In the genomic region with DNA sequence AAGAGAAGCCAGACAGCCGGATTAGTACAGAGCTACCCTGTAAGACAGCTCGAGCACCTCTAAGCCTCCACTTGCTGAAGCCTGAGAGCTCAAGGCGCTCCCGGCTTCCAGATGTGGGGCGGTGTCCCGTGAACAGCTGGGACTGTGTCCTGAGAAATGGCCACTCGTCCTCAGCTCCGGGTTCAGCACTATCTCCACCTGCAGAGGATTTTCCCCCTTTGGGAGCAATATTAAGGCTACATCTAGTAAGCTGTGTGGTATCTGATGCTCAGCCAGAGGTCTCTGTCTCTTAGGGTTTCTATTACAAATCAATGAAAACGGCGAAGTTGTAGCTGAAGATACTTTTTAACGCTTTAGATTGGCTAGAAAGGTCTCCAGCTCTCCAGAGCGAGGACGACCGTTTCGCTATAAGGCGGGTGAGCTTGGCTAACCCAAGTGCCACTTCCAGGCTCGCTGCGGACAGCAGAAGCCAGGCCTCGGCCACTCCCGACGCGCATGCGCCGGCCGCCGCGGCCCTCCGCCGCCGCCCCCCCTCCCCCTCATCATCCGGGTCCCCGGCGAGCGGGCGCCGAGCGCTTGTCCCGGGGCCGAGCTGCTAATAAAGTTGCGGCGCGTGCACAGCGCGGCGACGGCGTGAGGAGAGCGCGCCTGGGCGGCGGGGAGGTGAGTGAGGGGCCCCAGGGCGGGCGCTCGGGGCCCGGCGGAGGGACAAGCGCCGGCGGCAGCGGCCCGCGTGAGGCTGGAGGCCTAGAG, we compare ENCODE assay signal across 8 mouse cellular contexts. TPM values are rescaled to one million over a fixed set of nuclear protein-coding genes. Genes with fewer than 3 reads are reported as not detected.
DNase-seq lines count a peak whose midpoint lies in the region; ATAC-seq and TF ChIP-seq lines count a peak whose summit lies in the region.

A gene (plus strand): TSS at position 542 of the 753 bp plus-strand sequence.

- peak; percentile 77 for DNase-seq in CH12.LX (ENCODE audit: extremely low read depth)
- peak; percentile 84 to 92 for DNase-seq in kidney, postnatal 36 days
- peak; percentile 55 for DNase-seq in telencephalon, adult 2 months (ENCODE audit: low read depth, low spot score)

- peak within 1 kb of the TSS; percentile 94 for H3K4me2 ChIP-seq in CH12.LX (ENCODE audit: insufficient read depth, low read depth, poor library complexity, severe bottlenecking)
- H3K4me2 ChIP-seq in forebrain, embryonic 12.5 days, result peak within 1 kb of the TSS; percentile 78
- H3K4me2 ChIP-seq in heart, embryonic 16.5 days (ENCODE audit: low read depth, low read length), result peak within 1 kb of the TSS; percentile 82
- peak within 1 kb of the TSS; percentile 77 for H3K4me2 ChIP-seq in liver, embryonic 16.5 days (ENCODE audit: low read depth, low read length)
- H3K4me2 ChIP-seq in neural tube, embryonic 12.5 days (replicated peaks), result peak within 1 kb of the TSS; percentile 79

- in situ Hi-C loops in CH12.LX (cut with MboI; ENCODE audit: low pct_ligation_motif_present, low pct_unique_long_range_greater_than_20kb, low sequenced_read_pairs), result no loop called here

- peak within 1 kb of the TSS; percentile 66 for H3K27ac ChIP-seq in CH12.LX (ENCODE audit: insufficient read depth, low read depth)
- peak within 1 kb of the TSS; percentile 77 for H3K27ac ChIP-seq in brown adipose tissue, adult 24 weeks (replicated peaks; ENCODE audit: low read depth, low read length)
- H3K27ac ChIP-seq in forebrain, embryonic 12.5 days, result peak within 1 kb of the TSS; percentile 99
- peak within 1 kb of the TSS; percentile 98 for H3K27ac ChIP-seq in heart, embryonic 16.5 days (ENCODE audit: low read length)
- H3K27ac ChIP-seq in liver, embryonic 16.5 days (ENCODE audit: low read length), result peak within 1 kb of the TSS; percentile 90
- peak within 1 kb of the TSS; percentile 89 for H3K27ac ChIP-seq in neural tube, embryonic 12.5 days

- H3K36me3 ChIP-seq in CH12.LX (replicated peaks in 1 of 2; ENCODE audit: control insufficient read depth in 1 of 2, insufficient read depth in 1 of 2, low read length in 1 of 2), result peaks cover 0 to 20% of the 10 kb centered on the region in 2 experiments
- peaks cover 6% of the 10 kb centered on the region for H3K36me3 ChIP-seq in forebrain, embryonic 12.5 days (replicated peaks)
- no peaks in the 10 kb centered on the region for H3K36me3 ChIP-seq in heart, embryonic 16.5 days (ENCODE audit: control insufficient read depth, insufficient read depth)
- H3K36me3 ChIP-seq in liver, embryonic 16.5 days (ENCODE audit: control insufficient read depth, insufficient read depth), result no peaks in the 10 kb centered on the region
- 0 out of 2 replicates have a peak, but pooled peaks cover 6% of the 10 kb centered on the region for H3K36me3 ChIP-seq in neural tube, embryonic 12.5 days

- TF ChIP-seq CTCF in CH12.LX (conservative IDR thresholded peaks at IDR 0.05 in 1 of 2, IDR thresholded peaks at IDR 0.05 in 1 of 2; ENCODE audit: low read depth in 2 of 2, low read length in 2 of 2), result no peak

- H3K9me3 ChIP-seq in CH12.LX (replicated peaks; ENCODE audit: low read length), result no peaks in the 10 kb centered on the region
- H3K9me3 ChIP-seq in forebrain, embryonic 12.5 days, result no peaks in the 10 kb centered on the region
- no peaks in the 10 kb centered on the region; the same call in 1 of the 2 replicates for H3K9me3 ChIP-seq in heart, embryonic 16.5 days (replicated peaks; ENCODE audit: control insufficient read depth, low read length)
- H3K9me3 ChIP-seq in liver, embryonic 16.5 days (replicated peaks; ENCODE audit: control insufficient read depth, low read length), result no peaks in the 10 kb centered on the region
- H3K9me3 ChIP-seq in neural tube, embryonic 12.5 days, result no peaks in the 10 kb centered on the region

- peaks cover 3% of the 10 kb centered on the region for H3K27me3 ChIP-seq in CH12.LX (replicated peaks)
- no peaks in the 10 kb centered on the region for H3K27me3 ChIP-seq in forebrain, embryonic 12.5 days
- H3K27me3 ChIP-seq in heart, embryonic 16.5 days (ENCODE audit: control insufficient read depth, insufficient read depth, low read length), result no peaks in the 10 kb centered on the region
- H3K27me3 ChIP-seq in liver, embryonic 16.5 days (ENCODE audit: control insufficient read depth, insufficient read depth, low read depth, low read length), result no peaks in the 10 kb centered on the region
- H3K27me3 ChIP-seq in neural tube, embryonic 12.5 days (replicated peaks), result no peaks in the 10 kb centered on the region

- TF ChIP-seq EP300 in CH12.LX (IDR thresholded peaks at IDR 0.05; ENCODE audit: low read length), result no peak

- peak within 1 kb of the TSS; percentile 96 for H3K9ac ChIP-seq in CH12.LX (ENCODE audit: insufficient read depth, low read depth)
- H3K9ac ChIP-seq in forebrain, embryonic 12.5 days, result peak within 1 kb of the TSS; percentile 96
- peak within 1 kb of the TSS; percentile 94 for H3K9ac ChIP-seq in heart, embryonic 16.5 days (ENCODE audit: low read length)
- peak within 1 kb of the TSS; percentile 81 for H3K9ac ChIP-seq in liver, embryonic 16.5 days (ENCODE audit: low read depth, low read length)
- H3K9ac ChIP-seq in neural tube, embryonic 12.5 days, result peak within 1 kb of the TSS; percentile 92

- peak; percentile 89 for TF ChIP-seq POLR2A in CH12.LX (IDR thresholded peaks at IDR 0.05; ENCODE audit: low read depth, low read length)

- H3K79me2 ChIP-seq in CH12.LX (replicated peaks; ENCODE audit: control insufficient read depth, extremely low read depth, insufficient read depth, poor library complexity, severe bottlenecking), result peaks cover 26% of the 10 kb centered on the region

- no peak for TF ChIP-seq RAD21 in CH12.LX (IDR thresholded peaks at IDR 0.05; ENCODE audit: low read depth, low read length)

- dilution Hi-C loops in CH12.LX (cut with MboI; ENCODE audit: extremely low pct_ligation_motif_present, extremely low pct_unique_long_range_greater_than_20kb, low sequenced_read_pairs), result no loop called here

- WGBS in forebrain, embryonic 12.5 days, result 3% methylated on average over 61 of the region's 62 CpGs
- 3% methylated on average over 62 of the region's 62 CpGs for WGBS in heart, embryonic 16.5 days
- 6% methylated on average over 53 of the region's 62 CpGs for WGBS in liver, embryonic 16.5 days (ENCODE audit: insufficient replicate concordance)
- WGBS in neural tube, embryonic 12.5 days, result 3% methylated on average over 60 of the region's 62 CpGs

- ATAC-seq in forebrain, embryonic 12.5 days (ENCODE audit: low FRiP score), result peak; percentile 81
- peak; percentile 90 for ATAC-seq in heart, embryonic 16.5 days (replicated peaks; ENCODE audit: extremely low read depth, insufficient read depth, low FRiP score)
- ATAC-seq in liver, embryonic 16.5 days (ENCODE audit: low read depth), result peak; percentile 77
- peak; percentile 82 for ATAC-seq in neural tube, embryonic 12.5 days (ENCODE audit: low FRiP score, low read depth)

- H3K4me3 ChIP-seq in CH12.LX (replicated peaks in 1 of 3; ENCODE audit: low read depth in 2 of 3, low read length in 2 of 3, poor library complexity in 1 of 3), result peak within 1 kb of the TSS; percentile 59 to 72 (median 60)
- peak within 1 kb of the TSS; percentile 65 for H3K4me3 ChIP-seq in brown adipose tissue, adult 24 weeks (ENCODE audit: insufficient read depth, low read depth, low read length)
- peak within 1 kb of the TSS; percentile 78 for H3K4me3 ChIP-seq in forebrain, embryonic 12.5 days (replicated peaks)
- peak within 1 kb of the TSS; percentile 80 for H3K4me3 ChIP-seq in heart, embryonic 16.5 days (ENCODE audit: low read length)
- H3K4me3 ChIP-seq in liver, embryonic 16.5 days (ENCODE audit: low read depth, low read length), result peak within 1 kb of the TSS; percentile 71
- H3K4me3 ChIP-seq in neural tube, embryonic 12.5 days, result peak within 1 kb of the TSS; percentile 81

- peaks cover 8 to 30% of the 10 kb centered on the region in 2 experiments for H3K4me1 ChIP-seq in CH12.LX (ENCODE audit: control insufficient read depth in 1 of 2, insufficient read depth in 2 of 2)
- H3K4me1 ChIP-seq in brown adipose tissue, adult 24 weeks (ENCODE audit: control insufficient read depth, insufficient read depth, insufficient read length, low read length), result peaks cover 16% of the 10 kb centered on the region; the same call in 1 of the 2 replicates
- H3K4me1 ChIP-seq in forebrain, embryonic 12.5 days, result peaks cover 56% of the 10 kb centered on the region
- peaks cover 48% of the 10 kb centered on the region for H3K4me1 ChIP-seq in heart, embryonic 16.5 days (ENCODE audit: control insufficient read depth, insufficient read depth, low read length)
- H3K4me1 ChIP-seq in liver, embryonic 16.5 days (ENCODE audit: control insufficient read depth, low read depth, low read length), result peaks cover 4% of the 10 kb centered on the region
- H3K4me1 ChIP-seq in neural tube, embryonic 12.5 days, result peaks cover 40% of the 10 kb centered on the region

TF ChIP-seq in CH12.LX, 34 proteins besides CTCF, POLR2A, EP300 and RAD21 (continues in another document):
- TF ChIP-seq MAZ (IDR thresholded peaks at IDR 0.05; ENCODE audit: low read depth, low read length) (peak; percentile 51; the same call in 1 of the 2 replicates), ELF1 (IDR thresholded peaks at IDR 0.05; ENCODE audit: low read depth, low read length) (peak; percentile 44; the same call in 1 of the 2 replicates), KAT2A (IDR thresholded peaks at IDR 0.05; ENCODE audit: insufficient replicate concordance, low read length) (0 out of 2 replicates have a peak, but pooled peaks have one; percentile 59), ETS1 (conservative IDR thresholded peaks at IDR 0.05; ENCODE audit: low read depth, low read length) (no peak), BHLHE40 (IDR thresholded peaks at IDR 0.05; ENCODE audit: low read depth, low read length) (peak; percentile 62), MAX (IDR thresholded peaks at IDR 0.05; ENCODE audit: low read length) (0 out of 2 replicates have a peak, but pooled peaks have one; percentile 22), TCF12 (IDR thresholded peaks at IDR 0.05; ENCODE audit: low read depth, low read length) (peak; percentile 74), MAFK (IDR thresholded peaks at IDR 0.05; ENCODE audit: insufficient replicate concordance, low read length) (no peak), HCFC1 (IDR thresholded peaks at IDR 0.05; ENCODE audit: low read depth, low read length) (peak; percentile 65; the same call in 1 of the 2 replicates), MEF2A (IDR thresholded peaks at IDR 0.05; ENCODE audit: borderline replicate concordance, low read depth, low read length) (peak; percentile 59; the same call in 1 of the 2 replicates)

RNA-seq across cellular contexts. Expression of the gene that starts here (rescaled TPM):
- total RNA-seq in CH12.LX (2012; rRNA removed), result 3.9 and 4.3 TPM in 2 replicates
- 4.4 and 6.1 TPM in 2 replicates for total RNA-seq in CH12.LX (2014; rRNA removed)
- polyA plus RNA-seq in CH12.LX (2012; ENCODE audit: insufficient read length, low read depth), result 7.4 and 8.3 TPM in 2 replicates
- polyA plus RNA-seq in brown adipose tissue, adult 24 weeks (2012; ENCODE audit: insufficient read depth, insufficient read length, missing spikeins), result 14.3 and 21.8 TPM in 2 replicates
- 46.3 and 51.0 TPM in 2 replicates for polyA plus RNA-seq in forebrain, embryonic 12.5 days (2016; fragmentation: Nextera tagmentation; extraction: Ambion mirVana)
- 16.7 and 16.9 TPM in 2 replicates for polyA plus RNA-seq in heart, embryonic 16.5 days (2015; fragmentation: Nextera tagmentation; extraction: Ambion mirVana)
- 4.0 and 4.3 TPM in 2 replicates for polyA plus RNA-seq in liver, embryonic 16.5 days (2015; fragmentation: Nextera tagmentation; extraction: Ambion mirVana)
- polyA plus RNA-seq in neural tube, embryonic 12.5 days (2016; fragmentation: Nextera tagmentation; extraction: Ambion mirVana), result 37.0 and 37.2 TPM in 2 replicates

Comparison
In these comparisons a context has a peak if more than half of its experiments do, and no peak if none do; other contexts are left out.
1. Peak in every context shown above with its lines: DNase-seq, ATAC-seq, H3K4me3 ChIP-seq and H3K27ac ChIP-seq.